Mouse (Mus musculus) left cerebral cortex, postnatal 4 days (tissue): ENCODE data around the gene Exosc5. TPM values are rescaled to one million over a fixed set of nuclear protein-coding genes. Genes with fewer than 3 reads are reported as not detected.

Source experiments
- DNase-seq: peaks from one replicate; pipeline ENCODE4 v3.0.0-alpha.2; 2022
- intact Hi-C: fragments of 180-260 bp; cut with DNase I; formaldehyde crosslinking; loops from one replicate; pipeline ENCODE4 v1.15.1; 2025
- total RNA-seq, 2 experiments: library from RNA; stranded (reverse); gene quantifications; 2 replicates each; pipeline ENCODE4 v1.2.3; 2021

Exosc5 gene
- total RNA-seq, 2 experiments from 2014 or later: 15.1 to 18.4 TPM

GRCm38 (mm10) chr7:25703793-25704494 lies 45.0 kb downstream of the Exosc5 start:
- no peak for DNase-seq
- intact Hi-C loops: no loop called here

- intact Hi-C loops: no loop called here
- no peak for DNase-seq
These were observed 45.9 kb downstream of the Exosc5 start for GRCm38 (mm10) chr7:25704716-25705364.

- DNase-seq: no peak
- intact Hi-C loops: no loop called here
These were observed 46.9 kb downstream of the Exosc5 start for GRCm38 (mm10) chr7:25705801-25706251.

GRCm38 (mm10) chr7:25706578-25707170 lies 47.7 kb downstream of the Exosc5 start:
- intact Hi-C loops: no loop called here

GRCm38 (mm10) chr7:25707581-25708292 lies 48.8 kb downstream of the Exosc5 start:
- no peak for DNase-seq

More at GRCm38 (mm10) chr7:25706578-25707170, 47.7 kb downstream of the Exosc5 start:
- DNase-seq: no peak

GRCm38 (mm10) chr7:25709961-25710360 lies 51.0 kb downstream of the Exosc5 start:
- intact Hi-C loops: no loop called here
- peak; percentile 55 for DNase-seq

More at GRCm38 (mm10) chr7:25707581-25708292, 48.8 kb downstream of the Exosc5 start:
- intact Hi-C loops: no loop called here

- no peak for DNase-seq
These were observed 51.7 kb downstream of the Exosc5 start for GRCm38 (mm10) chr7:25710519-25711130.

GRCm38 (mm10) chr7:25711165-25711564 lies 52.2 kb downstream of the Exosc5 start:
- intact Hi-C loops: no loop called here
- DNase-seq: no peak

More at GRCm38 (mm10) chr7:25710519-25711130, 51.7 kb downstream of the Exosc5 start:
- intact Hi-C loops: no loop called here

GRCm38 (mm10) chr7:25711731-25712197 lies 52.8 kb downstream of the Exosc5 start:
- DNase-seq: peak; percentile 76

GRCm38 (mm10) chr7:25712801-25713200 lies 53.8 kb downstream of the Exosc5 start:
- DNase-seq: no peak
- intact Hi-C loops: no loop called here

More at GRCm38 (mm10) chr7:25711731-25712197, 52.8 kb downstream of the Exosc5 start:
- intact Hi-C loops: no loop called here

- DNase-seq: no peak
- intact Hi-C loops: no loop called here
These were observed 55.6 kb downstream of the Exosc5 start for GRCm38 (mm10) chr7:25714581-25714980.

GRCm38 (mm10) chr7:25715731-25716271 lies 56.8 kb downstream of the Exosc5 start:
- DNase-seq: no peak
- intact Hi-C loops: no loop called here

GRCm38 (mm10) chr7:25717478-25717877 lies 58.5 kb downstream of the Exosc5 start:
- intact Hi-C loops: no loop called here
- no peak for DNase-seq

- intact Hi-C loops: no loop called here
These were observed 59.9 kb downstream of the Exosc5 start, which contains the start of gene Ccdc97 for GRCm38 (mm10) chr7:25718788-25719417. Ccdc97 (minus strand) TSS chr7:25719088.

GRCm38 (mm10) chr7:25719761-25720610 lies 61.0 kb downstream of the Exosc5 start:
- intact Hi-C loops: no loop called here
- DNase-seq: peak; percentile 79

More at GRCm38 (mm10) chr7:25718788-25719417, 59.9 kb downstream of the Exosc5 start, which contains the start of gene Ccdc97:
- peak; percentile 94 for DNase-seq

- intact Hi-C loops: no loop called here
- no peak for DNase-seq
These were observed 61.8 kb downstream of the Exosc5 start for GRCm38 (mm10) chr7:25720760-25721159.
